Mouse (Mus musculus) forebrain, embryonic 14.5 days (tissue): ENCODE results near the gene Ablim2. TPM values are rescaled to one million over a fixed set of nuclear protein-coding genes. Genes with fewer than 3 reads are reported as not detected.

Source experiments
- ATAC-seq: fragments of 200-750 bp; cut with Nextera tagmentation; 2 replicates; pipeline ENCODE4 v1.8.0; 2017; ENCODE audit warnings: mild to moderate bottlenecking, moderate library complexity
- DNase-seq: peaks from one replicate; pipeline ENCODE4 v3.0.0-alpha.2; 2015; ENCODE audit warnings: low spot score
- H3K27ac ChIP-seq: fragments of 300-500 bp; sonication (generic); 2 replicates; pipeline ENCODE4 v1.5.1; 2014; ENCODE audit warnings: low read depth, mild to moderate bottlenecking, control low read depth, low read length, moderate library complexity
- H3K27me3 ChIP-seq: fragments of 300-500 bp; sonication (generic); replicated peaks from 2 replicates; pipeline ENCODE4 v1.6.1; 2014; ENCODE audit warnings: low read length, control low read depth, mixed read lengths; ENCODE audit not compliant: control insufficient read depth, insufficient read depth
- H3K36me3 ChIP-seq: fragments of 300-500 bp; sonication (generic); 2 replicates; pipeline ENCODE4 v1.6.1; 2014; ENCODE audit warnings: low read length, control low read depth; ENCODE audit not compliant: control insufficient read depth, insufficient read depth
- H3K4me1 ChIP-seq: fragments of 300-500 bp; sonication (generic); 2 replicates; pipeline ENCODE4 v1.6.1; 2014; ENCODE audit warnings: antibody characterized with exemption, low read length, control low read depth; ENCODE audit not compliant: control insufficient read depth, insufficient read depth
- H3K4me2 ChIP-seq: fragments of 300-500 bp; sonication (generic); 2 replicates; pipeline ENCODE4 v1.6.1; 2014; ENCODE audit warnings: mild to moderate bottlenecking, control low read depth, low read length
- H3K4me3 ChIP-seq: fragments of 300-500 bp; sonication (generic); 2 replicates; pipeline ENCODE4 v1.5.1; 2014; ENCODE audit warnings: low read depth, low read length, control low read depth
- H3K9ac ChIP-seq: fragments of 300-500 bp; sonication (generic); 2 replicates; pipeline ENCODE4 v1.6.1; 2014; ENCODE audit warnings: mild to moderate bottlenecking, low read length, control low read depth, moderate library complexity
- H3K9me3 ChIP-seq: fragments of 300-500 bp; sonication (generic); replicated peaks from 2 replicates; pipeline ENCODE4 v1.6.1; 2016; ENCODE audit warnings: low read length, control low read depth, mixed read lengths; ENCODE audit not compliant: control insufficient read depth
- WGBS: fragments of 180-500 bp; shearing (Covaris S2); extraction: QIAGEN DNeasy Blood & Tissue Kit; methylation state at CpG from one replicate; pipeline ENCODE4 v1.1.7; 2014; 5-methylcytosine and 5-hydroxymethylcytosine counted together
- polyA plus RNA-seq: library from polyadenylated mRNA; unstranded; fragments of >200 nt; fragmentation: Nextera tagmentation; extraction: Ambion mirVana; gene quantifications from 2 replicates; pipeline ENCODE4 v1.2.1, GENCODE M21; 2014

The Ablim2 gene
- polyA plus RNA-seq, 1 experiment from 2014 or later, result 4.7 TPM

DNA sequence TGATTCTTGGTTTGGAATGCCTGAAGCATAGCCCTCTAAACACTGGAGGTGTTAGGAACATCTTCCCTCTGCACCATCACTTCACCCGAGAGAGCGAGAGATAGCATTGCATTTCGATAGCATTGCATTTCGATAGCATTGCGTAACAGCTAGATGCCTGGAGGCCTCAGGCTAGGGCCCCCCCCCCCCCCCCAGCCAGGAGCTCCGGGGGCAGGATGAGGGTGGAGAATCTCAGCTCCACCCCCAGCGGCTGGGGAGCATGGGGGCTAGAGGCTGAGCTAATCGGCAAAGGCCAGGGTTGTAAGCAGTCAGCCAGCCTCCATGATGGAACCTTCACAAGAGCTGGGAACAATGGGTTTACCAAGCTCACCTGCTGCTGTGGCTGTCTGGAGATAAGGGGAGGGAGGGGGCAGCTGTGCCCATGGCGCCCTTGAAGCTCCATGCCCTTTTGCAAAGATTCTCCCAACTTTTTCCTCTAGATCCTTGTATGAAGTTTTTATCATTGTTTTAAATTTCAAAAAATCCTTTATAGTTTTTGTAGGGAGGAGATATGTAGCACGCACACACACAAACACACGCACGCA, 143.6 kb downstream of the Ablim2 start:
- Histone ChIP-seq H3K9me3 (no peaks in the 10 kb centered on the region), H3K4me1 (peaks cover 31% of the 10 kb centered on the region), H3K4me3 (no peak overlapping the region), H3K4me2 (no peak overlapping the region), H3K27ac (no peak overlapping the region), H3K36me3 (peaks cover 3% of the 10 kb centered on the region; the same call in 1 of the 2 replicates), H3K27me3 (no peaks in the 10 kb centered on the region), H3K9ac (no peak overlapping the region; the same call in 1 of the 2 replicates)
- WGBS, result 49% methylated on average over 12 of the region's 12 CpGs
- no peak for DNase-seq
- peak; percentile 21; the same call in 1 of the 2 replicates for ATAC-seq

DNA sequence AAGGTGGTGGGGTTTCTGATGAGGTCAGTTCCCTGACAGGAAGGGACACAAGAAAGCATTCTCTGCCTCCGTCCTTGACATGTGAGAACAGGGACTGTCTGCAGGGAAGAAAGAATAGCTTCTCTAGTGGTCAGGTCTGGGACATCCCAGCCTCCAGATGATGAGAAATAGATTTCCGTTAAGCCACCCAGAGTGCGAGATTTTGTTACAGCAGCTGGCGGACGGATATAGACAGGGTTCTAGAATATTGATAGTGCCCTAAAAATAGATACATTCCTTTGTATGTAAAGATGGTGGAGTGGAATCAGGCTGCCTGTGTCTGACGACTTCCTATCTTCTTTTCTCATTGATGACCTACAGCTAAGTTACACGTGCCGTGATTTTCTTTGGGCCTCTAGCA, 145.8 kb downstream of the Ablim2 start:
- H3K27ac ChIP-seq, result no peak overlapping the region
- DNase-seq (no peak), ATAC-seq (no peak)
- no peaks in the 10 kb centered on the region for H3K9me3 ChIP-seq
- H3K27me3 ChIP-seq, result no peaks in the 10 kb centered on the region
- H3K36me3 ChIP-seq, result peaks cover 3% of the 10 kb centered on the region; the same call in 1 of the 2 replicates
- no peak overlapping the region for H3K9ac ChIP-seq
- no peak overlapping the region for H3K4me2 ChIP-seq
- H3K4me1 ChIP-seq, result peaks cover 33% of the 10 kb centered on the region
- H3K4me3 ChIP-seq, result no peak overlapping the region
- WGBS, result 79% methylated on average over 8 of the region's 8 CpGs

DNA sequence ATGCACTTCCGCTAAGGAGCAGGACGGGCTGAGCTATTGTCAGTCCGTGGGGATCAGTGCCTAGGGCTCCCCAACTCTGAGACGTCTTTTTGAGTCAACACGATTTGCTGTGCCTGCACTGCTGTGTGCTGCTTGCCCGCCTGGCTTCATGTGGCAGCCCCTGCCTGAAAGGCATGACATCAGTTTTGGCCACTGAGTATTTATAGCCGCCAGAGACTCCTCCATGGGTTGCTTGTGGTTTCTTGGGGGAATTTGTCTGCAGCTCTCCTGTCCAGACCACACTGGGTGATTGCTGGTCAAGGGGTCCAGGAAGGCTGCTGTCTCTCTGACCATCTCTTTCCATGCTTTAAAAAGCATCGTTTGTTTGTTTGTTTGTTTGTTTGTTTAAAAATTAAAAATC, 147.6 kb downstream of the Ablim2 start:
- WGBS, result 50% methylated on average over 8 of the region's 8 CpGs
- H3K4me3 ChIP-seq, result no peak overlapping the region
- ATAC-seq, result no peak
- no peak for DNase-seq
- no peaks in the 10 kb centered on the region for H3K27me3 ChIP-seq
- H3K4me1 ChIP-seq, result peaks cover 46% of the 10 kb centered on the region
- H3K36me3 ChIP-seq, result no peaks in the 10 kb centered on the region
- H3K9ac ChIP-seq, result no peak overlapping the region
- no peaks in the 10 kb centered on the region for H3K9me3 ChIP-seq
- H3K4me2 ChIP-seq, result no peak overlapping the region
- no peak overlapping the region for H3K27ac ChIP-seq

DNA sequence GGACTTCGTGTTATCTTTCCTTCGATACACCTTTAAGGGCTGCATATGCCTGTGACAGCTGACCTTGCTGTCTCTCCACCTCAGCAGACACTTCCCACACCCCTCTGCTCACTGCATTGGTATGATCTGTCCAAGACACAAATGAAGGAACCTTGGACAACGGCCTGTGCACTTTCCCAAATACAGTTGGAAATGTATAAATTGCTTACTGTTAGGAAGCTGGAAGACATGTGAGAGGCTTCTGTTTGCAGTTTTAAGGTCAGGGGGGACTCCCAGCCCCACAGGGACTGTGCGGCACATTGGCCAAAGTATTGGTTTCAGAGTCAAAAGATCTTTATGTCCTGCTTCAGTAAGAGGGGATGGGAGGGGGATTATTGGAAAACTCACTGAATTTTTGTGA, 149.4 kb downstream of the Ablim2 start:
- ATAC-seq, result no peak
- Histone ChIP-seq H3K9ac (no peak overlapping the region), H3K4me2 (no peak overlapping the region), H3K27me3 (no peaks in the 10 kb centered on the region), H3K9me3 (no peaks in the 10 kb centered on the region), H3K4me1 (peaks cover 36% of the 10 kb centered on the region), H3K36me3 (no peaks in the 10 kb centered on the region), H3K4me3 (no peak overlapping the region), H3K27ac (no peak overlapping the region)
- WGBS, result 93% methylated on average over 4 of the region's 4 CpGs
- no peak for DNase-seq

DNA sequence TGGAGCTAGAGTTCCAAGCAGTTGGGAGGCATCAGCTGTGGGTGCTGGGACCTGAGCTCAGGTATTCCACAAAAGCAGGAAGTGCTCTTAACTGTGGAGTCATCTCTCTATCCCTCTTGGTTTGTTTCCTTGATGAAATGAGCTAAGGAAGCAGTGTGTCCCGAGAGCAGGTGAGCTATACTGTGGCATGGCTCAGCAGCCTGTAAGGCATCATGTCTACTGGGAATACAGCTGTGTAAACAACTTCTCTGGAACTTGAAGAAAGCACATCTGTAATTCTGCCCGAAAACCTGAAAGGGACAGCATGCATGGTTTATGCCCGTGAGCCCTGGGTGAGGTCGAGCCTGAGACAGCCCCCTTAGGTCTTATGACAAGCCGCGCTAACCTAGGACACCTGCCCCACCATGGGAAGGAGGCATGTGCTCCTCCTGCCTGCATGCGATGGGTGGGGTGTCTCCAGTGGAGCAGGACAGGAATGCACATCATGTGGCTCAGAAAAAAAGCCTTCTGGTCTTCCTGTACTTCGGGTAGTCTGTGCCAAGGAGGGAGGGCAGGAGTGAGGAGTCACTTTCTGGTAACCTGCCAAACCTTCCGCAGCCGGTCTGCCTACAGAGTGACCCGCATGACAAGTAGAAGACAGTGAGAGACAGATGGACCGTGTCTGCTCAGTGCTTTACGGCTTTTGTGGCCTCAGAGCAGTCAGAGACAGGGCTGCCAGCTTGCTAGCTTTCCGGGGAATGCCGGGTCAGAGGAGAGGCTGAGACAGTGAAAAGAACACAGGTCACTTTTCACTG, 150.2 kb downstream of the Ablim2 start:
- Histone ChIP-seq H3K4me1 (peaks cover 36% of the 10 kb centered on the region), H3K27ac (peak overlapping the region; percentile 58; the same call in 1 of the 2 replicates), H3K4me2 (peak overlapping the region; percentile 3; the same call in 1 of the 2 replicates), H3K4me3 (no peak overlapping the region), H3K36me3 (no peaks in the 10 kb centered on the region), H3K27me3 (no peaks in the 10 kb centered on the region), H3K9ac (no peak overlapping the region), H3K9me3 (no peaks in the 10 kb centered on the region)
- 38% methylated on average over 15 of the region's 15 CpGs for WGBS
- DNase-seq (peak; percentile 89), ATAC-seq (peak; percentile 89)

DNA sequence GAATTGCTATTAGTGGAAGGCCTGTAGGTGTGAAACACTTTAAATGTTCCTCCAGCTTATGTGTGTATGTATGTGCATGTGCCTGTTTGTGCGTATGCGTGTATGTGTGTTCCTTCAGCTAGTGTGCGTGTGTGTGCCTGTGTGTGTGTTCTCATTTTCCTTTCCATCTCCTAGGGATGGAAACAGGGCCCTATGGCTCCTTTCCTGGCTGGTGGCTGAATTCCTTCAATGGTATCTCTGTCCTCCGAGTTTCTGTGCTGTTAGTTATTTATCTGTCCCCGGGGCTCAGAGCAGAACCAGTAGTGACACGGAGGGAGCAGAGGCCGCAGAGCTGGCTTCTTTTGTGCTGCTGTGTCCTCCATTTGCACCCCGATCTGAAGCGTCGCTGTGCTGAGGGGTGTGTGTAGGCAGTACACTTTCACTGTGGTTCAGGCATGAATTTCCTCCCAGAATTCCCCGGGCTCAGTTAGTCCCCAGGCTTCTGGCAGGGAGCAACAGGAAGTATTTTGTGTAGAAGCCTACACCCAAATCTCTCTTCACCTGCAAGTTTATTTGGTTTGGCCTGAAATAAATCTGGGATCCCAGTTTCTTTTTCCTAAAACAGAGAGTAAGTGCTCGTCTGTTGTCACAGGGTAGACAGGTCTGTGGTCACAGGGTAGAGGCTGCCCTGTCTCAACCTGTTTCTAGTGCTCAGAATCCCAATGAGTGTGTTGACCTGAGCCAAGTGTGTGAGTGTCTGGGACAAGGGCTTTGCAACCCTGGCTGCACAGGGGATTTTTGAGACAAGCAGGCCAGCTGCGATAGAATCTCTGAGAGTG, 151.2 kb downstream of the Ablim2 start:
- ATAC-seq (peak; percentile 14; the same call in 1 of the 2 replicates), DNase-seq (no peak)
- Histone ChIP-seq H3K27me3 (no peaks in the 10 kb centered on the region), H3K36me3 (no peaks in the 10 kb centered on the region), H3K27ac (peak overlapping the region; percentile 58; the same call in 1 of the 2 replicates), H3K9me3 (no peaks in the 10 kb centered on the region), H3K4me2 (peak overlapping the region; percentile 3; the same call in 1 of the 2 replicates), H3K4me3 (no peak overlapping the region), H3K9ac (peak overlapping the region; percentile 13), H3K4me1 (peaks cover 36% of the 10 kb centered on the region)
- 86% methylated on average over 13 of the region's 13 CpGs for WGBS

DNA sequence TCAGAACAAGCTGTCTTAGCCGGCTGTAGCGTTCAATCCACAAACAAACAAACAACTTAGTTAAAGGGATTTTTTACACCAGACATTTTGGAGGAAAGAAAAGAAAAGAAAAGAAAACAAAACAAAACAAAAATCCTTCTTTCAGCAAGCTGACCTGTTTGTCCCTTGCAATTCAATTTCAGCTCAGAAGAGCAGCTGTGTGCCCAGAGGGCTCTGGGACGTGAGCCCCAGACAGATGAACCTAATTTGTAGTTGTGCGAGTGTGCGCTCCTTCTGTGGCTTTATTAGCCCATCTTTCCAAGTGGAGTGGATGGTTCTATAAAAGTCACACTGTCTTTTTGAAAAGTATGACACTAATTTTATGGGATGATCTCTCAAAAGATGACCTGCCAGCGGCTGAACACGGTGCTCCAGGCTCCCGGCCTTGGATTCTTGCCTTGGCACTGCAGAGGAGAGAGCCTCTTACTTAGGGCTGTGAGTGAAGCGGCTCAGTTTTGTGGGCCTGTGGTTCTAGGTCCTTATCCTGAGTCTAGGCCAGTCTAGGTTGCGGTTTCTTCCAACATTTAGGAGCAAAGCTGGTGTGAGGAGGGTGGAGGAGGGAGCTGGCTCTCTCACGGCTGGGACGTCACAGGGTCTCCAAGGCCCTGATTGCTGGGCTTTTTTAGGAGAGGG, 158.1 kb downstream of the Ablim2 start:
- 67% methylated on average over 12 of the region's 12 CpGs for WGBS
- Histone ChIP-seq H3K36me3 (no peaks in the 10 kb centered on the region), H3K27me3 (no peaks in the 10 kb centered on the region), H3K4me1 (peaks cover 37% of the 10 kb centered on the region), H3K27ac (no peak overlapping the region; the same call in 1 of the 2 replicates), H3K9ac (no peak overlapping the region), H3K4me2 (no peak overlapping the region), H3K4me3 (no peak overlapping the region), H3K9me3 (no peaks in the 10 kb centered on the region)
- ATAC-seq (no peak), DNase-seq (peak; percentile 52)

DNA sequence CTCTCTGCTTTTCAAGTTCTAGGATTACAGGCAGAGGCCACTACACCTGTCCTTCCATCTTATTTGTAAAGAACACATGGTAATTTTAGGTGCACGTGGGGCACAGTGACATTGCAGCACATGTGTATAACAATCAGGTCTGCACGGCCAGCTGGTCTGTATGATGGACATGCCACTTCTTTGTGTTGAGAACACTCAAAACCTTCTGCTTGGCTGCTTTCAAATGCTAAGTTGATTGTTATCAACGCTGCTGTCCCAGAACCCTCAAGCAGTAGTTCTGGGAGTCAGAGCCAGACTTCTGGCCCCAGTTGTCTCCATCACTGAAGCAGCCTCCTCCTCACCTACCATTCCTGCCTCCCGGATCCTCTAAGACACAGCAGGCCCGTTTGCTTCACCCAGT, 159.0 kb downstream of the Ablim2 start:
- 48% methylated on average over 5 of the region's 5 CpGs for WGBS

More for the DNA sequence above, 159.0 kb downstream of the Ablim2 start:
- Histone ChIP-seq H3K27ac (no peak overlapping the region), H3K4me1 (peaks cover 42% of the 10 kb centered on the region), H3K27me3 (no peaks in the 10 kb centered on the region), H3K36me3 (no peaks in the 10 kb centered on the region), H3K9me3 (no peaks in the 10 kb centered on the region), H3K4me3 (no peak overlapping the region), H3K9ac (no peak overlapping the region), H3K4me2 (no peak overlapping the region)
- ATAC-seq (no peak), DNase-seq (no peak)
